Mouse (Mus musculus): Measurements from ENCODE around the gene Alx3. TPM values are rescaled to one million over a fixed set of nuclear protein-coding genes. Genes with fewer than 3 reads are reported as not detected.

The Alx3 gene
- polyA plus RNA-seq, 1 experiment from 2014 or later = 2.3 TPM

Other genes with a start within 250 kb of the Alx3 start
- gene Kcnc4, start 135.5 kb upstream of the Alx3 start, polyA plus RNA-seq (2015; fragmentation: Nextera tagmentation; extraction: Ambion mirVana) = 0.25 and 0.38 TPM in 2 replicates
- 9.6 and 11.2 TPM in 2 replicates for gene Slc6a17, start 77.0 kb upstream of the Alx3 start, polyA plus RNA-seq (2015; fragmentation: Nextera tagmentation; extraction: Ambion mirVana)
- not detected in 2 replicates for gene Ubl4b, start 40.0 kb upstream of the Alx3 start, polyA plus RNA-seq (2015; fragmentation: Nextera tagmentation; extraction: Ambion mirVana)
- gene Gm10961, start 36.3 kb downstream of the Alx3 start, polyA plus RNA-seq (2015; fragmentation: Nextera tagmentation; extraction: Ambion mirVana) = not detected in 2 replicates
- 110 and 122 TPM in 2 replicates for gene Strip1, start 36.7 kb downstream of the Alx3 start, polyA plus RNA-seq (2015; fragmentation: Nextera tagmentation; extraction: Ambion mirVana)
- gene Ahcyl1, start 101.5 kb downstream of the Alx3 start, polyA plus RNA-seq (2015; fragmentation: Nextera tagmentation; extraction: Ambion mirVana) = 98.6 and 106 TPM in 2 replicates
- gene Csf1, start 165.4 kb downstream of the Alx3 start, polyA plus RNA-seq (2015; fragmentation: Nextera tagmentation; extraction: Ambion mirVana) = 4.5 and 4.9 TPM in 2 replicates